Mouse (Mus musculus) spleen, embryonic (tissue): ENCODE measurements around the gene Ppp1r21.

ENCODE experiments used
- CTCF ChIA-PET: fragments of 350-600 bp; sonication (Branson Sonifier 250); formaldehyde crosslinking; loops from one replicate; lab custom pipeline; 2022; lab: Charles Lee

Gene Ppp1r21

GRCm38 (mm10) chr17:88529519-88530235 is at the start of gene Ppp1r21:
Gene Ppp1r21, plus strand, starts transcription at chr17:88530118.
- CTCF ChIA-PET = interaction anchor here (0.6 to 1.1 kb wide), 3 partner anchors 9 to 94 kb away, joined by 5 to 9 read pairs (median 5); no protein-coding TSS in a partner anchor

GRCm38 (mm10) chr17:88480369-88480768 is 49.5 kb upstream of the Ppp1r21 start:
- CTCF ChIA-PET = no interaction called here

GRCm38 (mm10) chr17:88481062-88481461 is 48.9 kb upstream of the Ppp1r21 start:
- CTCF ChIA-PET = no interaction called here

- CTCF ChIA-PET = no interaction called here
Observed at GRCm38 (mm10) chr17:88481587-88481986, 48.3 kb upstream of the Ppp1r21 start.

- CTCF ChIA-PET = no interaction called here
Observed at GRCm38 (mm10) chr17:88484539-88484938, 45.4 kb upstream of the Ppp1r21 start.

GRCm38 (mm10) chr17:88484951-88485350 is 45.0 kb upstream of the Ppp1r21 start:
- CTCF ChIA-PET = no interaction called here

- CTCF ChIA-PET = interaction anchor here (0.9 kb wide), 1 partner anchor 340 kb away, joined by 12 read pairs; no protein-coding TSS in a partner anchor
Observed at GRCm38 (mm10) chr17:88490546-88490945, 39.4 kb upstream of the Ppp1r21 start.

- CTCF ChIA-PET = interaction anchor here (0.6 to 1.3 kb wide), 2 partner anchors 17 to 149 kb away, joined by 3 to 4 read pairs; no protein-coding TSS in a partner anchor
Observed at GRCm38 (mm10) chr17:88491366-88492106, 38.4 kb upstream of the Ppp1r21 start.

- CTCF ChIA-PET = interaction anchor here (0.6 to 1.3 kb wide), 2 partner anchors 17 to 149 kb away, joined by 3 to 4 read pairs; no protein-coding TSS in a partner anchor
Observed at GRCm38 (mm10) chr17:88492107-88492460, 37.8 kb upstream of the Ppp1r21 start.

- CTCF ChIA-PET = no interaction called here
Observed at GRCm38 (mm10) chr17:88493551-88493950, 36.4 kb upstream of the Ppp1r21 start.

- CTCF ChIA-PET = interaction anchor here (0.7 kb wide), 1 partner anchor 58 kb away, joined by 3 read pairs; no protein-coding TSS in a partner anchor
Observed at GRCm38 (mm10) chr17:88494121-88494771, 35.7 kb upstream of the Ppp1r21 start.

- CTCF ChIA-PET = no interaction called here
Observed at GRCm38 (mm10) chr17:88494772-88495132, 35.2 kb upstream of the Ppp1r21 start.

- CTCF ChIA-PET = interaction anchor here (0.8 kb wide), 1 partner anchor 467 kb away, joined by 24 read pairs; no protein-coding TSS in a partner anchor
Observed at GRCm38 (mm10) chr17:88498090-88498682, 31.7 kb upstream of the Ppp1r21 start.

- CTCF ChIA-PET = no interaction called here
Observed at GRCm38 (mm10) chr17:88504056-88504455, 25.9 kb upstream of the Ppp1r21 start.

GRCm38 (mm10) chr17:88505275-88505723 is 24.6 kb upstream of the Ppp1r21 start:
- CTCF ChIA-PET = no interaction called here

GRCm38 (mm10) chr17:88505941-88506340 is 24.0 kb upstream of the Ppp1r21 start:
- CTCF ChIA-PET = no interaction called here

- CTCF ChIA-PET = no interaction called here
Observed at GRCm38 (mm10) chr17:88507376-88507775, 22.5 kb upstream of the Ppp1r21 start.

- CTCF ChIA-PET = interaction anchor here (0.7 kb wide), 1 partner anchor 17 kb away, joined by 3 read pairs; no protein-coding TSS in a partner anchor
Observed at GRCm38 (mm10) chr17:88508846-88509508, 20.9 kb upstream of the Ppp1r21 start.

- CTCF ChIA-PET = interaction anchor here (0.5 kb wide), 1 partner anchor 131 kb away, joined by 3 read pairs; no protein-coding TSS in a partner anchor
Observed at GRCm38 (mm10) chr17:88509999-88510398, 19.9 kb upstream of the Ppp1r21 start.

GRCm38 (mm10) chr17:88511095-88511551 is 18.8 kb upstream of the Ppp1r21 start:
- CTCF ChIA-PET = interaction anchor here (0.6 to 0.7 kb wide), 2 partner anchors 92 to 151 kb away, joined by 3 read pairs; no protein-coding TSS in a partner anchor
